Mouse (Mus musculus) midbrain, embryonic 10.5 days (tissue): Measurements from ENCODE around the gene Agap3. TPM values are rescaled to one million over a fixed set of nuclear protein-coding genes. Genes with fewer than 3 reads are reported as not detected.

Source experiments
- DNase-seq: peaks from one replicate; pipeline ENCODE4 v3.0.0-alpha.2; 2017; ENCODE audit warnings: low spot score
- H3K27ac ChIP-seq: fragments of 300-500 bp; sonication (generic); replicated peaks from 2 replicates; pipeline ENCODE4 v1.5.1; 2016; ENCODE audit warnings: mild to moderate bottlenecking
- H3K27me3 ChIP-seq: fragments of 300-500 bp; sonication (generic); 2 replicates; pipeline ENCODE4 v1.6.1; 2016; ENCODE audit warnings: low read depth, mild to moderate bottlenecking; ENCODE audit not compliant: poor library complexity, severe bottlenecking
- H3K36me3 ChIP-seq: fragments of 300-500 bp; sonication (generic); 2 replicates; pipeline ENCODE4 v1.6.1; 2016; ENCODE audit warnings: mild to moderate bottlenecking, moderate library complexity
- H3K4me1 ChIP-seq: fragments of 300-500 bp; sonication (generic); 2 replicates; pipeline ENCODE4 v1.6.1; 2016
- H3K4me3 ChIP-seq: fragments of 300-500 bp; sonication (generic); 2 replicates; pipeline ENCODE4 v1.5.1; 2016; ENCODE audit warnings: mild to moderate bottlenecking, moderate library complexity
- H3K9me3 ChIP-seq: fragments of 300-500 bp; sonication (generic); replicated peaks from 2 replicates; pipeline ENCODE4 v1.6.1; 2016; ENCODE audit warnings: mild to moderate bottlenecking
- WGBS: fragments of 180-500 bp; shearing (Covaris S2); methylation state at CpG from one replicate; pipeline ENCODE4 v1.1.7; 2016; 5-methylcytosine and 5-hydroxymethylcytosine counted together
- polyA plus RNA-seq: library from polyadenylated mRNA; unstranded; fragments of >200 nt; fragmentation: Nextera tagmentation; extraction: Ambion mirVana; gene quantifications from 2 replicates; pipeline ENCODE4 v1.2.1, GENCODE M21; 2016

Agap3 gene
- polyA plus RNA-seq, 1 experiment from 2014 or later: 27.6 TPM

GRCm38 (mm10) chr5:24442029-24442428 is 9.9 kb upstream of the Agap3 start:
- Histone ChIP-seq H3K4me3 (no peak overlapping the region), H3K4me1 (peaks cover 37% of the 10 kb centered on the region), H3K27me3 (no peaks in the 10 kb centered on the region), H3K36me3 (peaks cover 66% of the 10 kb centered on the region), H3K9me3 (no peaks in the 10 kb centered on the region), H3K27ac (no peak overlapping the region)
- DNase-seq: no peak
- 94% methylated on average over 9 of the region's 9 CpGs for WGBS

- Histone ChIP-seq H3K27me3 (0 out of 2 replicates have a peak, but pooled peaks cover under 1% of the 10 kb centered on the region), H3K27ac (no peak overlapping the region), H3K4me1 (peaks cover 49% of the 10 kb centered on the region), H3K4me3 (0 out of 2 replicates have a peak overlapping the region, but pooled peaks have one; percentile 3), H3K9me3 (no peaks in the 10 kb centered on the region), H3K36me3 (peaks cover 58% of the 10 kb centered on the region)
- no peak for DNase-seq
- WGBS: 92% methylated on average over 7 of the region's 7 CpGs
Measured at GRCm38 (mm10) chr5:24443204-24443603, 8.8 kb upstream of the Agap3 start.

GRCm38 (mm10) chr5:24443927-24444326 is 8.1 kb upstream of the Agap3 start:
- Histone ChIP-seq H3K27ac (peak overlapping the region; percentile 97), H3K27me3 (peaks cover 7% of the 10 kb centered on the region), H3K4me3 (peak overlapping the region; percentile 96), H3K4me1 (peaks cover 49% of the 10 kb centered on the region), H3K36me3 (peaks cover 51% of the 10 kb centered on the region), H3K9me3 (no peaks in the 10 kb centered on the region)
- no peak for DNase-seq
- 89% methylated on average over 12 of the region's 12 CpGs for WGBS

GRCm38 (mm10) chr5:24444746-24445427 is 7.1 kb upstream of the Agap3 start, which contains the start of gene Fastk:
Gene Fastk, minus strand, starts transcription at chr5:24445287.
- Histone ChIP-seq H3K27ac (peak within 1 kb of the TSS; percentile 97), H3K4me1 (peaks cover 49% of the 10 kb centered on the region)
- 0% methylated on average over 60 of the region's 60 CpGs for WGBS

GRCm38 (mm10) chr5:24445428-24446080 is 6.4 kb upstream of the Agap3 start:
- no peaks in the 10 kb centered on the region for H3K9me3 ChIP-seq
- H3K27me3 ChIP-seq: peaks cover 20% of the 10 kb centered on the region
- peaks cover 49% of the 10 kb centered on the region for H3K4me1 ChIP-seq
- H3K27ac ChIP-seq: peak overlapping the region; percentile 97
- H3K4me3 ChIP-seq: peak overlapping the region; percentile 96
- 58% methylated on average over 20 of the region's 20 CpGs for WGBS
- H3K36me3 ChIP-seq: peaks cover 35% of the 10 kb centered on the region
- DNase-seq: no peak

More at GRCm38 (mm10) chr5:24444746-24445427, 7.1 kb upstream of the Agap3 start, which contains the start of gene Fastk:
- Histone ChIP-seq H3K36me3 (peaks cover 41% of the 10 kb centered on the region), H3K27me3 (peaks cover 17% of the 10 kb centered on the region), H3K4me3 (peak within 1 kb of the TSS; percentile 96), H3K9me3 (no peaks in the 10 kb centered on the region)
- DNase-seq: peak; percentile 93

- Histone ChIP-seq H3K27me3 (peaks cover 25% of the 10 kb centered on the region), H3K36me3 (peaks cover 24% of the 10 kb centered on the region), H3K27ac (no peak overlapping the region), H3K4me3 (peak overlapping the region; percentile 79; the same call in 1 of the 2 replicates), H3K4me1 (peaks cover 57% of the 10 kb centered on the region), H3K9me3 (no peaks in the 10 kb centered on the region)
- DNase-seq: no peak
- 91% methylated on average over 7 of the region's 7 CpGs for WGBS
Measured at GRCm38 (mm10) chr5:24446630-24447029, 5.3 kb upstream of the Agap3 start.

GRCm38 (mm10) chr5:24447624-24448298 is 4.2 kb upstream of the Agap3 start, which contains the start of gene Tmub1:
Gene Tmub1, minus strand, starts transcription at chr5:24447854.
- Histone ChIP-seq H3K4me1 (peaks cover 59% of the 10 kb centered on the region), H3K36me3 (peaks cover 13% of the 10 kb centered on the region), H3K4me3 (peak within 1 kb of the TSS; percentile 79), H3K27ac (peak within 1 kb of the TSS; percentile 86), H3K9me3 (no peaks in the 10 kb centered on the region), H3K27me3 (peaks cover 25% of the 10 kb centered on the region)
- 3% methylated on average over 34 of the region's 34 CpGs for WGBS
- DNase-seq: peak; percentile 83

GRCm38 (mm10) chr5:24451264-24452029 is 530 bp upstream of the Agap3 start:
- Histone ChIP-seq H3K4me3 (peak overlapping the region; percentile 85), H3K9me3 (no peaks in the 10 kb centered on the region), H3K36me3 (peaks cover 16% of the 10 kb centered on the region), H3K27ac (peak overlapping the region; percentile 95), H3K4me1 (peaks cover 65% of the 10 kb centered on the region), H3K27me3 (peaks cover 25% of the 10 kb centered on the region)
- peak; percentile 89 for DNase-seq
- 2% methylated on average over 60 of the region's 66 CpGs for WGBS

- peaks cover 25% of the 10 kb centered on the region for H3K27me3 ChIP-seq
- WGBS: under 1% methylated on average over 29 of the region's 29 CpGs
- H3K9me3 ChIP-seq: no peaks in the 10 kb centered on the region
- H3K4me1 ChIP-seq: peaks cover 55% of the 10 kb centered on the region
- peak; percentile 37 for DNase-seq
- H3K27ac ChIP-seq: peak overlapping the region; percentile 95
- peaks cover 27% of the 10 kb centered on the region for H3K36me3 ChIP-seq
- H3K4me3 ChIP-seq: peak overlapping the region; percentile 85
Measured at GRCm38 (mm10) chr5:24452691-24453233, 785 bp downstream of the Agap3 start.

- Histone ChIP-seq H3K4me3 (peak overlapping the region; percentile 85), H3K27ac (peak overlapping the region; percentile 95), H3K4me1 (peaks cover 50% of the 10 kb centered on the region), H3K9me3 (no peaks in the 10 kb centered on the region), H3K27me3 (peaks cover 22% of the 10 kb centered on the region), H3K36me3 (peaks cover 34% of the 10 kb centered on the region)
- WGBS: 11% methylated on average over 5 of the region's 5 CpGs
- DNase-seq: peak; percentile 42
Measured at GRCm38 (mm10) chr5:24453283-24453984, 1.5 kb downstream of the Agap3 start.

- H3K27me3 ChIP-seq: peaks cover 17% of the 10 kb centered on the region
- peak overlapping the region; percentile 95 for H3K27ac ChIP-seq
- H3K4me3 ChIP-seq: peak overlapping the region; percentile 85
- 35% methylated on average over 2 of the region's 2 CpGs for WGBS
- DNase-seq: no peak
- no peaks in the 10 kb centered on the region for H3K9me3 ChIP-seq
- H3K4me1 ChIP-seq: peaks cover 50% of the 10 kb centered on the region
- peaks cover 39% of the 10 kb centered on the region for H3K36me3 ChIP-seq
Measured at GRCm38 (mm10) chr5:24453985-24454303, 2.0 kb downstream of the Agap3 start.
